Mouse (Mus musculus): ENCODE measurements around the gene Ensa.

DNA sequence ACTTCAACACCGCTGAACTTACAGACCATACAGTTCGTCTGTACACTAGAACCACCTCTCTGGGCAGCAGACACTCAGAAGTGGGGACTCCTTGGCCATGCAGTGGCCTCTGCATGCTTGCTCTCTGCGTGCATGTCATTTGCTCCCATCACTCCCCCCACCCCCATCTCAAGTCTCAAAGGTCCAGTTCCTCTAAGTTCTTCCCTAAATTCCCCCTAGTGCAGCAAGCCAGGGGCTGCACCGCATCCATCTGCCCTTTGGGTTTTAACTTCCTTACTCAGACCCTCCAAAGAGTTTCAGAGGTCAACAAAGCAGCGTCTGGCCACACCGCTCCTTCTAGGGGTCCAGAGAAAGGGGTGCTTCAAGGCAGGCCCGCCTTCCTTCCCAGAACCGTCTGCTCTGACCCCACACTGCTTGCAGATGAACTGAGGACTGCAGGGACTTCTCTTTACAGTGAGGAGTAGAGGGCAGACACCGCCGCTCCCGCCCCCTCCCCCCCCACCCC, 49.0 kb downstream of the Ensa start:
- no peak for TF ChIP-seq CTCF (conservative IDR thresholded peaks at IDR 0.05; ENCODE audit: insufficient read depth, insufficient read length, low read depth, low read length)
- TF ChIP-seq POLR2A (IDR thresholded peaks at IDR 0.05; ENCODE audit: low read depth, low read length) = no peak

Measured in kidney, adult 2 months (tissue).